Mouse (Mus musculus) frontal cortex, postnatal 36 days (tissue): ENCODE measurements at regions not wholly inside any gene's neighbourhood (a gene's known extent, or its start where the extent isn't known, plus 50 kb on each side); places are given as distances from the start of the nearest gene placed in this dataset.

Source experiments
- DNase-seq, 2 experiments: peaks; one replicate each; pipeline ENCODE4 v3.0.0; 2022; ENCODE audit warnings: low spot score in 2 of 2

DNA sequence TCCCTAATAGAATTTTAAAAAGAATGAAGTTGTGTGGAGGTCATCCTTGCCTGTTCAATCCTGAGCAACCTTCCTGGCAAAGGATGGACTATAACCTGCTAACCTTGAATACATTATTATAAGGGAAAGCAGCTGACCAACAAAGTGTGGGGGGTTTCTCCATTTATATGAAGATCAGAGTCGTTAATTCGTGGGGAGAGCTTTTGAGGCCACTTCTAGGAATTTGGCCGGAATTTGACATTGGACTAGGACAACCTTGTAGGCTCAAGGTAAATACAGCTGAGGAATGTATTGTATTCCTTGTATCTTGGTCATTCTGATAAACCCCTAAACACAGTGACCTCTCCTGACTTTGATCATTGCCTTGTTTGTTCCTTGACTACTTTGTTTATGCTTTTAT is 56.9 kb downstream of the Klf4 start:
- no peak for DNase-seq

DNA sequence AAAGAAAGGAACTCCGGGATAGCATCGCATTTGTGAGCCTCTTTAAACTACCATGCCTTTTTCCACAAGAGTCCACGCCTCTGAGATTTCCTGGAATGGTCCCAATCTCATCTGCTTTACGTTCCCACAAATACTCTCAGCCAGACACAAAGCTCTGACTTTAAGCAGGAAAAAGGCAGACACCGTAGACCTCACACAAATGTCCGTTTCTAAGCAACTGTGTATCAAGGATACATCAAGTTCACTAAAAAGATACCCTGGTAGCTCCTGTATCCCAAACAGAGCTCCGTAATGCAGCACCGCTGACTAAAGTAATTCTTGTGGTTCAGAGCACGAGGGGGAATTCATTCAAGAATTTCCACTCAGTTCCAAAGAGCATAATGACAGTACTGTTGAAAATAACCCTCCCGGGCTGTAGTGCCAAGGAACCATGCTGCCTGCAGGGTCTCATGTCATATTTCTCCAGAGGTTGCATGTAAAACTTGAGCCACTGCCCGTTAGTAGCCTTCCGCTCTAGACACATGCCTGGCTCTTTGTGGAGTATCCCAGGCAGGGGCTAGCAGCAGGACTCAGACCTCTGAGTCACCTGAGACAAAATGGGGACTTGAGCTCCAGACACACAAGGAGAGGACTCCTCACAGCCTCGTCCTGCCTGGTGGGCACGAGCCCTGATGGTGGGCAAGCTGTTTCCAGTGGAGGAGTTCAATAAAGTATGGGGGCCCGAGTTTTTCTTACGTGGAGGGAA is 58.0 kb downstream of the Klf4 start:
- DNase-seq, result no peak

DNA sequence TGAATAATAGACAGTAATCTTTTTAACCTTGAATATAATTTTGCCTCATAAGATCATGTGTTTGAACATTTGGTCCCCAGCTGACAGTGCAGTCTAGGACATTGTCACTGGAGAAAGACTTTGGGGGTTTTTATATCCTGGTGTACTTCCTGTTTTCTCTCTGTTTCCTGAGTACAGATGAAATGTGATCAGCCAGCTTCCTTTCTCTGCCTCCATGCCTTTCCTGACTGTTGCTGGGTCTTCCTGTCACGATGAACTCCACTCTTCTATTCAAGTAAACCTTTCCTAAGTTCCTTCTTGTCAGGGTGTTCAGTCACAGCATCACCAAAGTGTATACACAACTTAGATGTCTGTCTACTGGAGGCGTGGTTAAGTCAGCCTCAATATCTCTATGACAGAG is 59.6 kb downstream of the Klf4 start:
- DNase-seq, result no peak

DNA sequence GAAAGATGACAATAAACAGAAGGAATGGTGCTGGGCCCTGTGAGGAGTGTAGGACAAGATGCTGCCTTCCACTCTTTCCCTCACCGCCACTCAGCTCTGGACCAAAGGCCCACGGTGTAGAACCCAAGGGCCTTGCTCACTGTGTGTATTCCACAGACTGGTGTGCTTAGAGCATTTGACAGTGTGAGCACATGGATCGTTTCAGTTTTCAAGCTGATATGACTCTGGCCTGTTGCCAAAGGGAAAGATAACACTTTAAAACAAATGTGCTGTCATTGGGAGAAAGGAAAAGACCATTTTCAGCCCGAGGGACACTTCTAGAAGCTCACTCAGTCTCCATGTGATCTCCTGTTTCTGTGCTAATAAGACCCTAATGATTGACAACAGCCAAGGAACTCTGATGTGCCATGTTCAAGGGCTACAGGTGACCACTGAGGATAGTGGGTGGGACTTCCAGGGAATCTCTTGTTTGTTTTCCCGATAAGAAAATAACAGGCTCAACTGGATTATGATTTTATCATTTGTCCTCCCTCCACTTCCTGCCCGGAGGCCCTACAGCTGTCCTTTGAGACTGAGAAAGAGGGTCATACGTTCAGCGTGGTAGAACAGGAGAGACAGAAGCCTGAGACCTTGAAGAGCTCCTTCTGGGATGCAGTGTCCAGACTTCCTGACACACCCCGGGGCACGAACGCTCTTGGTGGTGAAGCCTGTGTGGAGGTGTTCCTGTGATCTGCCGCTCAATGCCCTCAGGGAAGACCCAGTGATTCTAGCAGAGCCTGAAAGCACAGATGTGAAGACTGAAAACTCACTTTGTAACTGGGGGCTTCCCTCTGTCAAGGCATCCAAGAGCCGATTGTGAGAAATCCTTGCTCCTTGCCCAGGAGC is 61.2 kb downstream of the Klf4 start:
- DNase-seq, result no peak

DNA sequence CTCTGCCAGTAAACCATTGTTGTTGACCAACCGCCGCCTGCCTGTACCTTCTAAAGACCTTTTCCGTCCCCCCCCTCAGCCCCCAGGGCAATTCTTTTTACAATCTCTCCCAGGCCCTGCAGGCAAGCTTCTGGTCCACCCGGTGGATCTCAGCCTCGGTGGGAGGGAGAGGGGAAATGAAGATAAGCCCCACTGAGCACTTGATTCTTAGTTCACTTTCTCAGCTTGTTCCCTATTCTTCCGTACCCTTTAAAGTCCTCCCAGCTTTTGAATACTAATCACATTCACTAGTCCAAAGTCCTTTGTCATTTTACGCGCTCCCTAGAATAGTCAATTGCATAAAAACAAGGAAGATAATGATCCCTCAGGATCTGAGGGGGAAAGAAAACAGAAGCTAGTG is 68.1 kb downstream of the Klf4 start:
- no peak for DNase-seq

DNA sequence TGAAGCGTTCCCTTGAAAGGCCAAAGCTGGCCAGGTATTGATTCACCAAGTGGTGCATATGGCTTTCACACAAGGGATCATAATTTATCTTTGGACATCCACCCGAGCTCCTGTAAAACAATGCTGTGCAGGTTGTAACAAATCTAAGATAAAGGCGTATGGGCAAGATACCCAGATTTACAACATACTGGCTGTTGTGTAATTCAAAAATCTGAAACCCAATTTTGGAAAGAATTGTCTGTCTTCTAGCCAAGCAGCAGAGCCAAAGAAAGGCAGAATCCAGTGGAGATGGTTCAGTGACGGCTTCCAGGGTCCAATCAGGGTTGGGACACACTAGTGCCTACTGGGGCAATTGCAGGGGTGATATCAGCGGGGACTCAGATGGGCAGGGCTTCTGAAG is 70.3 kb downstream of the Klf4 start:
- no peak for DNase-seq

DNA sequence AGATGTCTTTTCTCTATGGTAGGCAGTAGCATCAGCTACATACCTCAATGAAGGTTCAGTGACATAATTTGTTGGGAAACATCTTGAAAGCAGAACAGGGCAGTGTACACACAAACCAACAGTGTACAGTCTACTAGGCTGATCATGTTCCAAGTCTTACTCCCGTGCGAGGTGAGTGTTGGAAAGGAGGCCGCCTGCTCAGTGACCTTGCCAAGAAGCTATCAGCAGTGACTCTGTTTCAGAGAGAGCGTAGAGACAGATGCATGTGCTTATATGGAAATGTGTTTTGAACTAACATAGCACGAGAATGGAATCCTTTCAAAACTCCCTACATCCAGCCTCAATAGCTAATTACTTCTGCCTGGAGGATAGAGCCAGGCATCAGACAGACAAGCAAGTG is 78.4 kb downstream of the Klf4 start:
- DNase-seq, result no peak

DNA sequence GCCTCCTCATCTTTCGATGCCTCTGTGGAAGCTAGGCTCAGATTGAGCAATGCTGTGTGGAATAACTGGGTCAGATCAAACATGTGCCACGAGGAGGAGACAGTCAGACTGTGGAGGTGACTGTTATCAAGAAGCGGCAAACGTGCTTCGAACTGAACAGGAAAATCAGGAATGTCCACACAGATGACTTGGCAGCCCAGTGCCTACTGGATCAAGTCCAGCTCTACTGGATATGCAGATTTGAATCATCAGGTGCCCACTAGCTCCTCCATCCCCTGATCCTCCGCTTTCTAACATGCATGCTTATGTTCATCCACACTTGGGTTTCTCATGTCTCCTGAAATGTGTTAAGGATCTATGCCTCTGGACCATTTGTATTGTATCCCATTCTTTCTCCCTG is 79.7 kb downstream of the Klf4 start:
- DNase-seq, result no peak

DNA sequence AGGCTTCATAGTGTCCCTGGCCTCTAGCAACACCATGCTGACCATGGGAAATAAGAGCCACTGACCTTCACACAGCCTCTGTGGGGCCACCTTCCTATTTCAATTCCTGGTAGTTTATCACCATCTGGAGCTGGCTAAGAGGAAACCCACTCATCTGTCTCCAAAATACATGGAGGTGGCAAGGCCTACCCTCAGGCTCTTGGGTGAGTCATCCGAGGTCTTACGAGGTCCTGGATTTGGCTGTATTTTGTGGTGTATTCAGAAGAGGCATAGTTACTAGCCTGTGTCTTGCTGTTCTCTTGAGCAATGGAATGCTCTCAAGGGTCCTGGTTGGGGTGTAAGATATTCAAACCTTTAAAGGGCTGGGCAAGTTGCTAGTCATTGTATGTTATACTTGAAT is 80.6 kb downstream of the Klf4 start:
- no peak for DNase-seq

DNA sequence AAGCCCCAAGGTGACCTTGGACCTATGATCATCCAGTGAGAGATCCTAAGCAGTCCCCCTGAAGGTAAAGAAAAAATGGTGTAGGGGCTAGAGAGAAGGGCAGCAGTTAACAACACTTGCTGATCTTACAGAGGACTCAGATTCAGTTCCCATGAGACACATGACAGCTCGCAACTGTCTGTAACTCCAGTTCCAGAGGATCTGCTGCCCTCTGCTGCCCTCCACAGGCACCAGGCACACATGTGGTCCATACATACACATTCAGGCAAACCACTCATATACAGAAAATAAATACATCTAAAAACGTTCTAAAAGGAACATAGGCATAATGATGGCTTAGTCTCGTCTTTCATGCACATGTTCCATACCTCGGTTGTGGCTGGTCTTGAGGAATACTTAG is 81.2 kb downstream of the Klf4 start:
- DNase-seq, result no peak

DNA sequence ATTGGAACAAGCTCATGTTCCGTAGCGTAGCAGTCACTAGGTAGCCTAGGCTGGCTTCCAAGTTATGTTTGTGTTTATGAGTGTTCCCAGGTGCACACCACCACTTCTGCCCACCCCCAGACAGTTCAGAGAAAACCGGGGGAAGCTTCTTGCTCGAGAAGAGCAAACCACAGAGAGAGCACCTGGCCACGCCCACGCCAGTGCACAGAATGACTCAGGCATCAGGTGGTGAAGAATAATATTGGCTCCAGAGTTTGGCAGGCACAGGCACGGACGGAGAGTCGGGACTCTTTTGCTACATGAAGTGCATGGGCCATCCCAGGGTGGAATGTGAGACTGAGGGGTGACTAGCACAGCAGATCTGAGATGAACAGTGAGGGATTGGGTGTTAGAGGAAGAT is 88.8 kb downstream of the Klf4 start:
- DNase-seq, result no peak

DNA sequence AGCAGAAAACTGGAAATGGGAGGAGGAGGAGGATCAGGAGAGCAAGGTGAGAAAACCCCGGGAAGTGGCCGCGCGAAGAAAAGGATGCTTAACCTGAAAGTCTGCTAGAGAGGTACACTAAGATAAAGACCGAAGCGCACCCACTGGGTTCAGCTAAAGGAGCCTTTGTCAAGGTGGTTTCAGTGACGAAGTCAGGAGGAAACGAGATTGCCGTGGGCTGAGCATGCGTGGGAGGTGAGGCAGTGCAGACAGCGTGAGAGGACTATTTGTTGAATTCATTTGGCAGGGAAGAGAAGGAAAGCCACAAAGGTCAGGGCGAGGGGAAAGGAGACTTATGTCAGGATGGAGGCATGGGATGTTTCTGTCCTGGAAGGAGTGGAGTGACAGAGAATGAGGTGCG is 90.2 kb downstream of the Klf4 start:
- peak; percentile 29 to 50 for DNase-seq
